Mouse (Mus musculus) embryonic facial prominence, embryonic 14.5 days (tissue): ENCODE results near the gene Entpd8. TPM values are rescaled to one million over a fixed set of nuclear protein-coding genes. Genes with fewer than 3 reads are reported as not detected.

Experiments used
- ATAC-seq: fragments of 200-750 bp; cut with Nextera tagmentation; 2 replicates; pipeline ENCODE4 v1.8.0; 2017; ENCODE audit warnings: low read depth, moderate number of reproducible peaks, moderate TSS enrichment
- DNase-seq: peaks from one replicate; pipeline ENCODE4 v3.0.0-alpha.2; 2015; ENCODE audit warnings: low spot score
- H3K27ac ChIP-seq: fragments of 300-500 bp; sonication (generic); replicated peaks from 2 replicates; pipeline ENCODE4 v1.5.1; 2014; ENCODE audit warnings: low read depth, mild to moderate bottlenecking, low read length, moderate library complexity
- H3K27me3 ChIP-seq: fragments of 300-500 bp; sonication (generic); replicated peaks from 2 replicates; pipeline ENCODE4 v1.6.1; 2014; ENCODE audit warnings: low read length; ENCODE audit not compliant: control insufficient read depth, insufficient read depth
- H3K36me3 ChIP-seq: fragments of 300-500 bp; sonication (generic); 2 replicates; pipeline ENCODE4 v1.6.1; 2014; ENCODE audit warnings: low read length, mixed read lengths; ENCODE audit not compliant: control insufficient read depth, insufficient read depth
- H3K4me1 ChIP-seq: fragments of 300-500 bp; sonication (generic); 2 replicates; pipeline ENCODE4 v1.6.1; 2014; ENCODE audit warnings: antibody characterized with exemption, low read length; ENCODE audit not compliant: control insufficient read depth, insufficient read depth
- H3K4me2 ChIP-seq: fragments of 300-500 bp; sonication (generic); 2 replicates; pipeline ENCODE4 v1.6.1; 2014; ENCODE audit warnings: low read depth, mild to moderate bottlenecking, low read length, moderate library complexity, mixed read lengths
- H3K4me3 ChIP-seq: fragments of 300-500 bp; sonication (generic); 2 replicates; pipeline ENCODE4 v1.5.1; 2014; ENCODE audit warnings: low read depth, mild to moderate bottlenecking, low read length
- H3K9ac ChIP-seq: fragments of 300-500 bp; sonication (generic); 2 replicates; pipeline ENCODE4 v1.6.1; 2014; ENCODE audit warnings: low read depth, mild to moderate bottlenecking, low read length, moderate library complexity, mixed read lengths
- H3K9me3 ChIP-seq: fragments of 300-500 bp; sonication (generic); 2 replicates; pipeline ENCODE4 v1.6.1; 2016; ENCODE audit warnings: low read length; ENCODE audit not compliant: control insufficient read depth
- WGBS: fragments of 180-500 bp; shearing (Covaris S2); extraction: QIAGEN DNeasy Blood & Tissue Kit; methylation state at CpG from one replicate; pipeline ENCODE4 v1.1.7; 2014; 5-methylcytosine and 5-hydroxymethylcytosine counted together
- polyA plus RNA-seq: library from polyadenylated mRNA; unstranded; fragments of >200 nt; fragmentation: Nextera tagmentation; extraction: Ambion mirVana; gene quantifications from 2 replicates; pipeline ENCODE4 v1.2.1, GENCODE M21; 2014

Entpd8 gene
- polyA plus RNA-seq, 1 experiment from 2014 or later: 0.22 TPM

- H3K9me3 ChIP-seq: no peaks in the 10 kb centered on the region
- no peaks in the 10 kb centered on the region; the same call in 1 of the 2 replicates for H3K4me1 ChIP-seq
- WGBS: 58% methylated on average over 5 of the region's 5 CpGs
- H3K27ac ChIP-seq: no peak overlapping the region
- H3K36me3 ChIP-seq: no peaks in the 10 kb centered on the region
- ATAC-seq (peak; percentile 62; the same call in 1 of the 2 replicates), DNase-seq (peak; percentile 42)
- H3K9ac ChIP-seq: no peak overlapping the region
- H3K4me3 ChIP-seq: no peak overlapping the region
- no peak overlapping the region for H3K4me2 ChIP-seq
- 0 out of 2 replicates have a peak, but pooled peaks cover 5% of the 10 kb centered on the region for H3K27me3 ChIP-seq
Observed at GRCm38 (mm10) chr2:25098956-25099355, 18.9 kb downstream of the Entpd8 start.

- H3K4me2 ChIP-seq: no peak overlapping the region
- H3K36me3 ChIP-seq: no peaks in the 10 kb centered on the region
- 66% methylated on average over 3 of the region's 3 CpGs for WGBS
- no peak overlapping the region for H3K4me3 ChIP-seq
- H3K27me3 ChIP-seq: no peaks in the 10 kb centered on the region
- H3K4me1 ChIP-seq: no peaks in the 10 kb centered on the region; the same call in 1 of the 2 replicates
- no peaks in the 10 kb centered on the region for H3K9me3 ChIP-seq
- no peak for DNase-seq
- H3K9ac ChIP-seq: no peak overlapping the region
- no peak for ATAC-seq
- H3K27ac ChIP-seq: no peak overlapping the region
Observed at GRCm38 (mm10) chr2:25099703-25100102, 19.6 kb downstream of the Entpd8 start.

GRCm38 (mm10) chr2:25104122-25104521, 24.0 kb downstream of the Entpd8 start:
- Histone ChIP-seq H3K27me3 (no peaks in the 10 kb centered on the region), H3K9me3 (no peaks in the 10 kb centered on the region), H3K4me2 (no peak overlapping the region), H3K36me3 (no peaks in the 10 kb centered on the region), H3K4me1 (no peaks in the 10 kb centered on the region), H3K4me3 (no peak overlapping the region), H3K27ac (no peak overlapping the region), H3K9ac (no peak overlapping the region)
- ATAC-seq (no peak), DNase-seq (no peak)
- 75% methylated on average over 2 of the region's 2 CpGs for WGBS

- H3K4me2 ChIP-seq: no peak overlapping the region
- H3K27me3 ChIP-seq: no peaks in the 10 kb centered on the region
- ATAC-seq (no peak), DNase-seq (no peak)
- H3K9ac ChIP-seq: no peak overlapping the region
- no peaks in the 10 kb centered on the region for H3K9me3 ChIP-seq
- no peaks in the 10 kb centered on the region for H3K4me1 ChIP-seq
- WGBS: 54% methylated on average over 3 of the region's 3 CpGs
- no peak overlapping the region for H3K4me3 ChIP-seq
- H3K27ac ChIP-seq: no peak overlapping the region
- no peaks in the 10 kb centered on the region for H3K36me3 ChIP-seq
Observed at GRCm38 (mm10) chr2:25106045-25106444, 25.9 kb downstream of the Entpd8 start.

GRCm38 (mm10) chr2:25109487-25109886, 29.4 kb downstream of the Entpd8 start:
- H3K9ac ChIP-seq: no peak overlapping the region
- no peak for DNase-seq
- no peak overlapping the region for H3K27ac ChIP-seq
- H3K4me2 ChIP-seq: no peak overlapping the region
- 0 out of 2 replicates have a peak, but pooled peaks have one; percentile 20 for ATAC-seq
- no peaks in the 10 kb centered on the region for H3K4me1 ChIP-seq
- no peaks in the 10 kb centered on the region for H3K9me3 ChIP-seq
- no peaks in the 10 kb centered on the region for H3K36me3 ChIP-seq
- no peak overlapping the region for H3K4me3 ChIP-seq
- no peaks in the 10 kb centered on the region for H3K27me3 ChIP-seq

- no peak for DNase-seq
- H3K27ac ChIP-seq: peak overlapping the region; percentile 52
- H3K27me3 ChIP-seq: no peaks in the 10 kb centered on the region
- H3K4me2 ChIP-seq: no peak overlapping the region
- ATAC-seq: no peak
- H3K9ac ChIP-seq: no peak overlapping the region
- H3K4me3 ChIP-seq: no peak overlapping the region
- H3K4me1 ChIP-seq: no peaks in the 10 kb centered on the region
- no peaks in the 10 kb centered on the region for H3K9me3 ChIP-seq
- H3K36me3 ChIP-seq: no peaks in the 10 kb centered on the region
Observed at GRCm38 (mm10) chr2:25110505-25111183, 30.5 kb downstream of the Entpd8 start.

- H3K27ac ChIP-seq: peak overlapping the region; percentile 52
- no peaks in the 10 kb centered on the region for H3K36me3 ChIP-seq
- no peaks in the 10 kb centered on the region for H3K27me3 ChIP-seq
- H3K4me3 ChIP-seq: no peak overlapping the region
- DNase-seq (no peak), ATAC-seq (0 out of 2 replicates have a peak, but pooled peaks have one; percentile 47)
- no peaks in the 10 kb centered on the region for H3K4me1 ChIP-seq
- WGBS: 64% methylated on average over 9 of the region's 9 CpGs
- H3K4me2 ChIP-seq: no peak overlapping the region
- no peaks in the 10 kb centered on the region for H3K9me3 ChIP-seq
- no peak overlapping the region for H3K9ac ChIP-seq
Observed at GRCm38 (mm10) chr2:25111184-25111791, 31.2 kb downstream of the Entpd8 start.

- Histone ChIP-seq H3K4me1 (no peaks in the 10 kb centered on the region), H3K9ac (no peak overlapping the region), H3K4me3 (no peak overlapping the region), H3K27ac (no peak overlapping the region), H3K27me3 (no peaks in the 10 kb centered on the region), H3K9me3 (no peaks in the 10 kb centered on the region), H3K4me2 (no peak overlapping the region), H3K36me3 (no peaks in the 10 kb centered on the region)
- DNase-seq: no peak
- WGBS: 83% methylated on average over 2 of the region's 2 CpGs
- no peak for ATAC-seq
Observed at GRCm38 (mm10) chr2:25114308-25114707, 34.2 kb downstream of the Entpd8 start.

GRCm38 (mm10) chr2:25115442-25115841, 35.3 kb downstream of the Entpd8 start:
- H3K9ac ChIP-seq: no peak overlapping the region
- no peaks in the 10 kb centered on the region for H3K9me3 ChIP-seq
- peak; percentile 59 for DNase-seq
- no peak overlapping the region for H3K4me3 ChIP-seq
- H3K27me3 ChIP-seq: no peaks in the 10 kb centered on the region
- no peak overlapping the region for H3K4me2 ChIP-seq
- no peak overlapping the region for H3K27ac ChIP-seq
- no peaks in the 10 kb centered on the region for H3K36me3 ChIP-seq
- WGBS: 50% methylated on average over 2 of the region's 2 CpGs
- H3K4me1 ChIP-seq: no peaks in the 10 kb centered on the region
- peak; percentile 50; the same call in 1 of the 2 replicates for ATAC-seq
